Mouse (Mus musculus): ENCODE measurements at regions not wholly inside any gene's neighbourhood (a gene's known extent, or its start where the extent isn't known, plus 50 kb on each side); places are given as distances from the start of the nearest gene placed in this dataset.

DNA sequence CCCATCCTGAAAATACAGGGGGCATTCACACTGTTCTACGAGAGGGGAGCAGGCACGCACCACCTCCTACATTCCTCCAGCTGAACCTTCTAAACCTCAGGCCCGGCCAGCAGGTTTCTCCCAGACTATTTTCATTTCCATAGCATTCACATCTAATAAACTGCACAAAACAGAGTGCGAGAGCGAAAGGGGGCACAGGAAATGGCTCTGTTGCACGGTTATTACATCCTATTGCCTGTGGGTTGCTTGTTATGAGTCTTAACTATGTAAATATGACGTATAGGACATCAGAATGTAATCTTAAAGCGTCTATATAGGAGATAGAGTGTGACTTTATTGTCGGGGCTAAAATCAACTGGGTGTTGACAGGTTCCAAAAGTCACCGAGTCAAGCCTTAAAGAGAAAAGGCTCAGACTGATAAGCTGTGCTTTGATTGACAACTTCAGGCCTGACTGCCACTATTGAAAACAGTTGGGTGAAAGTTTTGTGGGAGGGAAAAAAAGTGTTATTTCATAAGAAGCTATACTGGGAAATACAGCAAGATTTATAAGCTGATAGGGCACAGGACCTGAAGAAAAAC is 121.5 kb upstream of the Cep162 start:
- no peak for TF ChIP-seq NELFE (IDR thresholded peaks at IDR 0.05; ENCODE audit: low read depth, low read length)
- TF ChIP-seq UBTF (IDR thresholded peaks at IDR 0.05; ENCODE audit: borderline replicate concordance, insufficient read depth, low read depth, low read length), result no peak
- TF ChIP-seq CTCF (IDR thresholded peaks at IDR 0.05 in 2 of 3, conservative IDR thresholded peaks at IDR 0.05 in 1 of 3; ENCODE audit: control insufficient read depth in 1 of 3, insufficient read depth in 1 of 3, low read depth in 2 of 3, low read length in 3 of 3, poor library complexity in 1 of 3, severe bottlenecking in 1 of 3), result no peak
- no peak for TF ChIP-seq RCOR1 (IDR thresholded peaks at IDR 0.05; ENCODE audit: low read depth, low read length)
- TF ChIP-seq HCFC1 (IDR thresholded peaks at IDR 0.05; ENCODE audit: low read depth, low read length), result no peak
- TF ChIP-seq POLR2A (IDR thresholded peaks at IDR 0.05; ENCODE audit: control insufficient read depth in 1 of 2, insufficient read depth in 1 of 2, low read depth in 1 of 2, low read length in 2 of 2, poor library complexity in 1 of 2), result no peak
- TF ChIP-seq NRF1 (IDR thresholded peaks at IDR 0.05; ENCODE audit: insufficient read depth, low read depth, low read length, poor library complexity, severe bottlenecking), result no peak
- TF ChIP-seq CHD2 (IDR thresholded peaks at IDR 0.05; ENCODE audit: low read length), result no peak
